Mouse (Mus musculus) stomach, embryonic 14.5 days (tissue): Measurements from ENCODE around the gene Ccdc175. TPM values are rescaled to one million over a fixed set of nuclear protein-coding genes. Genes with fewer than 3 reads are reported as not detected.

Source experiments
- ATAC-seq: fragments of 200-750 bp; cut with Nextera tagmentation; 2 replicates; pipeline ENCODE4 v1.8.0; 2017; ENCODE audit warnings: low read depth, moderate TSS enrichment; ENCODE audit not compliant: insufficient number of reproducible peaks, insufficient read depth, low FRiP score
- H3K27ac ChIP-seq: fragments of 300-500 bp; sonication (generic); 2 replicates; pipeline ENCODE4 v1.5.1; 2014; ENCODE audit warnings: mild to moderate bottlenecking, low read length, moderate library complexity, mixed read lengths
- H3K27me3 ChIP-seq: fragments of 300-500 bp; sonication (generic); 2 replicates; pipeline ENCODE4 v1.6.1; 2014; ENCODE audit warnings: low read length, control low read depth, mixed read lengths; ENCODE audit not compliant: control insufficient read depth, insufficient read depth
- H3K36me3 ChIP-seq: fragments of 300-500 bp; sonication (generic); 2 replicates; pipeline ENCODE4 v1.6.1; 2014; ENCODE audit warnings: mild to moderate bottlenecking, control low read depth, low read length, moderate library complexity, mixed read lengths; ENCODE audit not compliant: control insufficient read depth, insufficient read depth
- H3K4me1 ChIP-seq: fragments of 300-500 bp; sonication (generic); 2 replicates; pipeline ENCODE4 v1.6.1; 2014; ENCODE audit warnings: low read length, control low read depth, mixed read lengths; ENCODE audit not compliant: control insufficient read depth, insufficient read depth
- H3K4me2 ChIP-seq: fragments of 300-500 bp; sonication (generic); replicated peaks from 2 replicates; pipeline ENCODE4 v1.6.1; 2014; ENCODE audit warnings: low read depth, low read length, control low read depth
- H3K4me3 ChIP-seq: fragments of 300-500 bp; sonication (generic); 2 replicates; pipeline ENCODE4 v1.5.1; 2014; ENCODE audit warnings: low read depth, low read length, control low read depth
- H3K9ac ChIP-seq: fragments of 300-500 bp; sonication (generic); replicated peaks from 2 replicates; pipeline ENCODE4 v1.6.1; 2014; ENCODE audit warnings: low read depth, mild to moderate bottlenecking, control low read depth, low read length, moderate library complexity, mixed read lengths
- H3K9me3 ChIP-seq: fragments of 300-500 bp; sonication (generic); 2 replicates; pipeline ENCODE4 v1.6.1; 2016; ENCODE audit warnings: low read depth, low read length, control low read depth; ENCODE audit not compliant: control insufficient read depth
- whole genome bisulfite sequencing: fragments of 180-500 bp; shearing (Covaris S2); extraction: QIAGEN DNeasy Blood & Tissue Kit; methylation state at CpG from one replicate; pipeline ENCODE4 v1.1.7; 2014; 5-methylcytosine and 5-hydroxymethylcytosine counted together
- microRNA-seq: library from miRNA; unstranded; fragments of <30 nt; microRNA quantifications from one replicate; pipeline ENCODE4, GENCODE M21; 2016
- polyA plus RNA-seq: library from polyadenylated mRNA; unstranded; fragments of >200 nt; fragmentation: Nextera tagmentation; extraction: Ambion mirVana; gene quantifications from 2 replicates; pipeline ENCODE4 v1.2.1, GENCODE M21; 2014

Ccdc175 gene
- polyA plus RNA-seq, 1 experiment from 2014 or later = not detected

GRCm38 (mm10) chr12:72069626-72070326, 115.1 kb downstream of the Ccdc175 start:
- H3K4me1 ChIP-seq = no peaks in the 10 kb centered on the region
- no peak overlapping the region for H3K27ac ChIP-seq
- no peaks in the 10 kb centered on the region for H3K36me3 ChIP-seq
- H3K9me3 ChIP-seq = no peaks in the 10 kb centered on the region
- H3K4me3 ChIP-seq = peak overlapping the region; percentile 62
- no peaks in the 10 kb centered on the region; the same call in 1 of the 2 replicates for H3K27me3 ChIP-seq
- ATAC-seq = peak; percentile 46; the same call in 1 of the 2 replicates
- H3K9ac ChIP-seq = no peak overlapping the region
- 6% methylated on average over 40 of the region's 40 CpGs for WGBS
- peak overlapping the region; percentile 97 for H3K4me2 ChIP-seq

- H3K27me3 ChIP-seq = no peaks in the 10 kb centered on the region
- no peaks in the 10 kb centered on the region for H3K4me1 ChIP-seq
- WGBS = 88% methylated on average over 1 of the region's 1 CpGs
- H3K36me3 ChIP-seq = no peaks in the 10 kb centered on the region
- no peak overlapping the region for H3K9ac ChIP-seq
- no peak overlapping the region for H3K4me2 ChIP-seq
- no peak overlapping the region for H3K27ac ChIP-seq
- no peak overlapping the region for H3K4me3 ChIP-seq
- no peaks in the 10 kb centered on the region for H3K9me3 ChIP-seq
- no peak for ATAC-seq
These were observed 127.0 kb downstream of the Ccdc175 start for GRCm38 (mm10) chr12:72057780-72058179.

GRCm38 (mm10) chr12:72053851-72054250, 131.0 kb downstream of the Ccdc175 start:
- Histone ChIP-seq H3K4me1 (no peaks in the 10 kb centered on the region), H3K4me3 (no peak overlapping the region), H3K9me3 (peaks cover 9% of the 10 kb centered on the region; the same call in 1 of the 2 replicates), H3K27ac (no peak overlapping the region), H3K36me3 (no peaks in the 10 kb centered on the region), H3K4me2 (no peak overlapping the region), H3K9ac (no peak overlapping the region), H3K27me3 (no peaks in the 10 kb centered on the region)
- 33% methylated on average over 6 of the region's 6 CpGs for WGBS
- no peak for ATAC-seq

GRCm38 (mm10) chr12:72053303-72053702, 131.5 kb downstream of the Ccdc175 start:
- WGBS = 41% methylated on average over 6 of the region's 6 CpGs
- Histone ChIP-seq H3K9ac (no peak overlapping the region), H3K9me3 (peaks cover 9% of the 10 kb centered on the region; the same call in 1 of the 2 replicates), H3K27ac (no peak overlapping the region), H3K4me2 (no peak overlapping the region), H3K4me3 (no peak overlapping the region), H3K36me3 (no peaks in the 10 kb centered on the region), H3K4me1 (no peaks in the 10 kb centered on the region), H3K27me3 (no peaks in the 10 kb centered on the region)
- no peak for ATAC-seq

GRCm38 (mm10) chr12:72052571-72052970, 132.3 kb downstream of the Ccdc175 start:
- H3K9me3 ChIP-seq = peaks cover 9% of the 10 kb centered on the region; the same call in 1 of the 2 replicates
- H3K4me3 ChIP-seq = no peak overlapping the region
- WGBS = 85% methylated on average over 6 of the region's 6 CpGs
- H3K36me3 ChIP-seq = no peaks in the 10 kb centered on the region
- H3K9ac ChIP-seq = no peak overlapping the region
- no peaks in the 10 kb centered on the region for H3K27me3 ChIP-seq
- no peak for ATAC-seq
- no peak overlapping the region for H3K27ac ChIP-seq
- no peak overlapping the region for H3K4me2 ChIP-seq
- no peaks in the 10 kb centered on the region for H3K4me1 ChIP-seq

Small RNA genes lying within 50 kb of the gene (microRNA-seq; reads per million reads assigned to microRNA genes)
- gene Gm24466 = not detected

Other genes with a start within 250 kb of the Ccdc175 start
- gene Gpr135, start 113.9 kb downstream of the Ccdc175 start, polyA plus RNA-seq = 0.75 and 1.3 TPM in 2 replicates
- 16.6 and 20.5 TPM in 2 replicates for gene L3hypdh, start 99.6 kb downstream of the Ccdc175 start, polyA plus RNA-seq
- 58.8 and 62.8 TPM in 2 replicates for gene Jkamp, start 99.4 kb downstream of the Ccdc175 start, polyA plus RNA-seq
- gene Rtn1, start 224.0 kb upstream of the Ccdc175 start, polyA plus RNA-seq = 78.8 and 84.3 TPM in 2 replicates